Mouse (Mus musculus): ENCODE measurements around the gene Tspan7. TPM values are rescaled to one million over a fixed set of nuclear protein-coding genes. Genes with fewer than 3 reads are reported as not detected.

Tspan7 gene
- polyA plus RNA-seq, 1 experiment from 2014 or later = 49.3 TPM

GRCm38 (mm10) chrX:10535450-10535849 is 50.5 kb downstream of the Tspan7 start:
- Histone ChIP-seq H3K9me3 (replicated peaks; ENCODE audit: control insufficient read depth, low read length) (no peaks in the 10 kb centered on the region), H3K27ac (ENCODE audit: low read length) (no peak overlapping the region), H3K27me3 (ENCODE audit: control insufficient read depth, insufficient read depth, low read depth, low read length) (no peaks in the 10 kb centered on the region), H3K4me2 (ENCODE audit: low read depth, low read length) (no peak overlapping the region), H3K4me3 (ENCODE audit: low read depth, low read length) (no peak overlapping the region), H3K36me3 (ENCODE audit: control insufficient read depth, insufficient read depth) (no peaks in the 10 kb centered on the region), H3K4me1 (ENCODE audit: control insufficient read depth, low read depth, low read length) (no peaks in the 10 kb centered on the region), H3K9ac (ENCODE audit: low read depth, low read length) (no peak overlapping the region)
- WGBS (ENCODE audit: insufficient replicate concordance) = 24% methylated on average over 2 of the region's 2 CpGs
- ATAC-seq (ENCODE audit: low read depth) = no peak

GRCm38 (mm10) chrX:10539009-10539408 is 54.1 kb downstream of the Tspan7 start:
- ATAC-seq (ENCODE audit: low read depth) = no peak
- Histone ChIP-seq H3K27ac (ENCODE audit: low read length) (no peak overlapping the region), H3K9ac (ENCODE audit: low read depth, low read length) (no peak overlapping the region), H3K4me3 (ENCODE audit: low read depth, low read length) (no peak overlapping the region), H3K4me1 (ENCODE audit: control insufficient read depth, low read depth, low read length) (no peaks in the 10 kb centered on the region), H3K27me3 (ENCODE audit: control insufficient read depth, insufficient read depth, low read depth, low read length) (no peaks in the 10 kb centered on the region), H3K36me3 (ENCODE audit: control insufficient read depth, insufficient read depth) (no peaks in the 10 kb centered on the region), H3K4me2 (ENCODE audit: low read depth, low read length) (no peak overlapping the region), H3K9me3 (replicated peaks; ENCODE audit: control insufficient read depth, low read length) (no peaks in the 10 kb centered on the region)
- 52% methylated on average over 2 of the region's 2 CpGs for WGBS (ENCODE audit: insufficient replicate concordance)

- Histone ChIP-seq H3K27ac (ENCODE audit: low read length) (no peak overlapping the region), H3K4me1 (ENCODE audit: control insufficient read depth, low read depth, low read length) (no peaks in the 10 kb centered on the region), H3K9me3 (replicated peaks; ENCODE audit: control insufficient read depth, low read length) (no peaks in the 10 kb centered on the region), H3K9ac (ENCODE audit: low read depth, low read length) (no peak overlapping the region), H3K36me3 (ENCODE audit: control insufficient read depth, insufficient read depth) (no peaks in the 10 kb centered on the region), H3K4me3 (ENCODE audit: low read depth, low read length) (no peak overlapping the region), H3K27me3 (ENCODE audit: control insufficient read depth, insufficient read depth, low read depth, low read length) (no peaks in the 10 kb centered on the region), H3K4me2 (ENCODE audit: low read depth, low read length) (no peak overlapping the region)
- ATAC-seq (ENCODE audit: low read depth) = peak; percentile 51
- WGBS (ENCODE audit: insufficient replicate concordance) = 43% methylated on average over 6 of the region's 6 CpGs
These were observed 54.7 kb downstream of the Tspan7 start for GRCm38 (mm10) chrX:10539482-10540166.

- no peaks in the 10 kb centered on the region for H3K9me3 ChIP-seq (replicated peaks; ENCODE audit: control insufficient read depth, low read length)
- H3K4me2 ChIP-seq (ENCODE audit: low read depth, low read length) = no peak overlapping the region
- no peak overlapping the region for H3K27ac ChIP-seq (ENCODE audit: low read length)
- no peak overlapping the region for H3K4me3 ChIP-seq (ENCODE audit: low read depth, low read length)
- H3K9ac ChIP-seq (ENCODE audit: low read depth, low read length) = no peak overlapping the region
- H3K4me1 ChIP-seq (ENCODE audit: control insufficient read depth, low read depth, low read length) = no peaks in the 10 kb centered on the region
- H3K36me3 ChIP-seq (ENCODE audit: control insufficient read depth, insufficient read depth) = no peaks in the 10 kb centered on the region
- no peak for ATAC-seq (ENCODE audit: low read depth)
- 61% methylated on average over 3 of the region's 3 CpGs for WGBS (ENCODE audit: insufficient replicate concordance)
- no peaks in the 10 kb centered on the region for H3K27me3 ChIP-seq (ENCODE audit: control insufficient read depth, insufficient read depth, low read depth, low read length)
These were observed 61.9 kb downstream of the Tspan7 start for GRCm38 (mm10) chrX:10546840-10547239.

- no peak overlapping the region for H3K4me3 ChIP-seq (ENCODE audit: low read depth, low read length)
These were observed 64.8 kb downstream of the Tspan7 start for GRCm38 (mm10) chrX:10549708-10550107.

GRCm38 (mm10) chrX:10556899-10557298 is 71.9 kb downstream of the Tspan7 start:
- H3K9ac ChIP-seq (ENCODE audit: low read depth, low read length) = no peak overlapping the region
- no peak overlapping the region for H3K4me2 ChIP-seq (ENCODE audit: low read depth, low read length)
- no peak for ATAC-seq (ENCODE audit: low read depth)
- no peaks in the 10 kb centered on the region for H3K9me3 ChIP-seq (replicated peaks; ENCODE audit: control insufficient read depth, low read length)
- H3K4me1 ChIP-seq (ENCODE audit: control insufficient read depth, low read depth, low read length) = no peaks in the 10 kb centered on the region
- no peaks in the 10 kb centered on the region for H3K36me3 ChIP-seq (ENCODE audit: control insufficient read depth, insufficient read depth)
- no peak overlapping the region for H3K27ac ChIP-seq (ENCODE audit: low read length)
- 50% methylated on average over 3 of the region's 3 CpGs for WGBS (ENCODE audit: insufficient replicate concordance)
- no peak overlapping the region for H3K4me3 ChIP-seq (ENCODE audit: low read depth, low read length)
- no peaks in the 10 kb centered on the region for H3K27me3 ChIP-seq (ENCODE audit: control insufficient read depth, insufficient read depth, low read depth, low read length)

More at GRCm38 (mm10) chrX:10549708-10550107, 64.8 kb downstream of the Tspan7 start:
- Histone ChIP-seq H3K4me1 (ENCODE audit: control insufficient read depth, low read depth, low read length) (no peaks in the 10 kb centered on the region), H3K36me3 (ENCODE audit: control insufficient read depth, insufficient read depth) (no peaks in the 10 kb centered on the region), H3K4me2 (ENCODE audit: low read depth, low read length) (no peak overlapping the region), H3K9ac (ENCODE audit: low read depth, low read length) (no peak overlapping the region), H3K9me3 (replicated peaks; ENCODE audit: control insufficient read depth, low read length) (no peaks in the 10 kb centered on the region), H3K27ac (ENCODE audit: low read length) (no peak overlapping the region), H3K27me3 (ENCODE audit: control insufficient read depth, insufficient read depth, low read depth, low read length) (no peaks in the 10 kb centered on the region)
- no peak for ATAC-seq (ENCODE audit: low read depth)
- 67% methylated on average over 3 of the region's 3 CpGs for WGBS (ENCODE audit: insufficient replicate concordance)

- WGBS (ENCODE audit: insufficient replicate concordance) = 54% methylated on average over 5 of the region's 5 CpGs
- H3K9ac ChIP-seq (ENCODE audit: low read depth, low read length) = no peak overlapping the region
- no peaks in the 10 kb centered on the region for H3K27me3 ChIP-seq (ENCODE audit: control insufficient read depth, insufficient read depth, low read depth, low read length)
- no peaks in the 10 kb centered on the region for H3K36me3 ChIP-seq (ENCODE audit: control insufficient read depth, insufficient read depth)
- no peaks in the 10 kb centered on the region for H3K4me1 ChIP-seq (ENCODE audit: control insufficient read depth, low read depth, low read length)
- no peak for ATAC-seq (ENCODE audit: low read depth)
- no peaks in the 10 kb centered on the region for H3K9me3 ChIP-seq (replicated peaks; ENCODE audit: control insufficient read depth, low read length)
- no peak overlapping the region for H3K27ac ChIP-seq (ENCODE audit: low read length)
- no peak overlapping the region for H3K4me2 ChIP-seq (ENCODE audit: low read depth, low read length)
- H3K4me3 ChIP-seq (ENCODE audit: low read depth, low read length) = no peak overlapping the region
These were observed 72.6 kb downstream of the Tspan7 start for GRCm38 (mm10) chrX:10557596-10557995.

- Histone ChIP-seq H3K9me3 (replicated peaks; ENCODE audit: control insufficient read depth, low read length) (no peaks in the 10 kb centered on the region), H3K36me3 (ENCODE audit: control insufficient read depth, insufficient read depth) (no peaks in the 10 kb centered on the region), H3K4me2 (ENCODE audit: low read depth, low read length) (no peak overlapping the region), H3K27ac (ENCODE audit: low read length) (no peak overlapping the region), H3K4me3 (ENCODE audit: low read depth, low read length) (no peak overlapping the region), H3K9ac (ENCODE audit: low read depth, low read length) (no peak overlapping the region), H3K4me1 (ENCODE audit: control insufficient read depth, low read depth, low read length) (no peaks in the 10 kb centered on the region), H3K27me3 (ENCODE audit: control insufficient read depth, insufficient read depth, low read depth, low read length) (no peaks in the 10 kb centered on the region)
- ATAC-seq (ENCODE audit: low read depth) = no peak
- WGBS (ENCODE audit: insufficient replicate concordance) = 55% methylated on average over 2 of the region's 2 CpGs
These were observed 73.7 kb downstream of the Tspan7 start for GRCm38 (mm10) chrX:10558625-10559024.

GRCm38 (mm10) chrX:10565811-10566210 is 80.9 kb downstream of the Tspan7 start:
- H3K4me1 ChIP-seq (ENCODE audit: control insufficient read depth, low read depth, low read length) = no peaks in the 10 kb centered on the region
- no peaks in the 10 kb centered on the region for H3K27me3 ChIP-seq (ENCODE audit: control insufficient read depth, insufficient read depth, low read depth, low read length)
- no peaks in the 10 kb centered on the region for H3K36me3 ChIP-seq (ENCODE audit: control insufficient read depth, insufficient read depth)
- H3K4me2 ChIP-seq (ENCODE audit: low read depth, low read length) = no peak overlapping the region
- no peak overlapping the region for H3K27ac ChIP-seq (ENCODE audit: low read length)
- H3K4me3 ChIP-seq (ENCODE audit: low read depth, low read length) = no peak overlapping the region
- no peak overlapping the region for H3K9ac ChIP-seq (ENCODE audit: low read depth, low read length)
- ATAC-seq (ENCODE audit: low read depth) = no peak
- WGBS (ENCODE audit: insufficient replicate concordance) = 59% methylated on average over 3 of the region's 3 CpGs
- no peaks in the 10 kb centered on the region for H3K9me3 ChIP-seq (replicated peaks; ENCODE audit: control insufficient read depth, low read length)
